Mouse (Mus musculus): ENCODE measurements around the gene Erg28. TPM values are rescaled to one million over a fixed set of nuclear protein-coding genes. Genes with fewer than 3 reads are reported as not detected.
A peak's percentile ranks its signal among the peaks of the same experiment; 100 is the strongest.

The Erg28 gene
- total RNA-seq, 2 experiments from 2014 or later = 52.1 to 53.4 TPM

DNA sequence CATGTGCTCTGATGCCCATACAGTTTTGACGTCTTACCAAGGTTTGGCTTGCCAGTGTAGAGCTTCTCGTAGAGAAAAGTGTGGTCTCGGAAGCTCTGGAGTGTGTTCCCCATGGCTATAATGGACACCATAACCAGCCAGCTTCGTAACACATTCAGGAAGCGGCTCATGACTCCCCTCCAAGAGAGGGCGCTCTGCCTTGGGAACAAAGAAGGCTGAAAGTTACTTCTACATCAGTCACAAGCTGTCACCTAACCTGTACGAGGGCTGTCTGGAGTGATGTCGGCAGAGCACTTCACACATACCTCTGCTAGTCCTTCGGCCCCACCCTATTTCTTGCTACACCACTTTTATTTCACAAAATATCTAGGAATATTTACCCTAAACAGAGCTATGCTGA is 2.3 kb downstream of the Erg28 start:
- no peak for DNase-seq (ENCODE audit: low spot score in 2 of 2)

DNA sequence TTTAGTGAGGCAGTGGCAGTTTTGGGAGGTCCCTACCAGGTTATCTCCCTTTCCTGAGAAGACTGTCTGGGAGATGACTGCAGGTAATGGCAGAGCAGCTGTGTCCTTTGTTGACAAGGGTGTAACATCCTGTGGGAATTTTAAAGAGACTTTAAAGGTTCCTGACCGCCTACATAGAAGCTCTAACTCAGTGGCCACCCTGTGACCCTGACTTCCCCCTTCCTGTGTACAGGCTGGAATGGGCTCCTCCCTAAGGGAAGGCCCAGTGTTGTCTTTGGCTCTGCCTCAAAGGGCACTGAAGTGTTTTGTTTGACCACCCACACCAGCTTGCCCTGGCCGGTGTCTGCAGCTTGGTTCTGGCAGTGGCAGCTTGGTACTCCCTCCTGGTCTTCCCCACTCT is 10.8 kb downstream of the Erg28 start:
- no peak for DNase-seq (ENCODE audit: low spot score in 2 of 2)

DNA sequence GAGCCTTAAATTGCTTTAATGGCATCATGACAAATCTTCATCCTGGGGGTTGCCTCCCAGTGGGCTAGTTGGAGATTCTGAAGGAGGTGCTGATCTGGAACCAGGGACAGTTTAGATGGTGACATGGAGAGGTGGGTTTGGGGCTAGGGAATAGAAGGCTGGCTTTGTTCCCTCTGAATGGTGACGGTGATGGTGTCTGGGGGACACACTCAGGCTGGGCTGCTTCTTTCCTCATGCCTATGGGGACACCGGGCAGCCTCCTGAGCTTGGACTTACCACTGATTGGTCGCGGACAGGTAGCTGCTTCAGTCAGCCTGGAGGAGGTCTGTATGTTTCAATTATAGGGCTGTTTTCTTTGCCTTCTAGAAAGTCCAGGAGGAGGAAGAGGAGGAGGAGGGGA is 12.7 kb downstream of the Erg28 start:
- DNase-seq (ENCODE audit: low spot score in 2 of 2) = no peak

DNA sequence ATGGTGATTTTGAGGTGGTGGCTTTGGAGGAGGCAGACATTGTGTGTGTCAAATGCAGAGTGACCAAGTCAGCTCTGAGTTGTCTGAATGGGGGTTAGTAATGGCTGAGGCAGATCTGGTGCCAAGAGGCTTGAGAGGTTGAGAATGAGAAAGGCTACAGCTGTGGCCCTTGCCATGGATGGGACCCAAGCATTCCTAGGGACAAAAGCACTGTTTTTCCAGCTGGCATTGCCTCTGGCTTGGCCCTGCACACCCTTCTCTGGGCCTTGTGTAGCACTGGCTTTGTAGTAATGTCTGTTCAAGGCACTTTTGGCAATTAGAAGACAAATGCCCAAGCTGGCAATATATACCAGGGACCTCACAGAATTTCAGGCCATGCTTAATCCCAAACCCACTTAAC is 13.4 kb downstream of the Erg28 start:
- no peak for DNase-seq (ENCODE audit: low spot score in 2 of 2)

DNA sequence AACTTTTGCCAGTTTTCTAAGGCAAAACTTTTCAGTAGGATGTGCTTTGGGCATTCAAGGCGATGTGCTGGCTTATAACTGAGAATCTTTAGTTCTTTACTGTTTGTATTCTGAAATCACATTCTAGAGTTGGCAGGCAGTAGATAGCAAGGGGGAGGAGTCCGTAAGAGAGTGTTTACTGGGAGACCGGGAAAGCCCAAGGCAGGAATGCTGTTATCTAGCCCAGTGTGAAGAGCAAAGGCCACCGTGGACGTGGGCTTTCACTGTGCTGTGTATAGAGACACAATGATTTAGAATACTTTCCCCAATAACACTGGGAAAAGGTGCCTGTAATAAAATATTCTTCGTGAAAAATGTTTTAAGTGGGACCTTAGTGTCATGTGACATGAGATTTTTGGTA is 14.6 kb downstream of the Erg28 start:
- no peak for DNase-seq (ENCODE audit: low spot score in 2 of 2)

DNA sequence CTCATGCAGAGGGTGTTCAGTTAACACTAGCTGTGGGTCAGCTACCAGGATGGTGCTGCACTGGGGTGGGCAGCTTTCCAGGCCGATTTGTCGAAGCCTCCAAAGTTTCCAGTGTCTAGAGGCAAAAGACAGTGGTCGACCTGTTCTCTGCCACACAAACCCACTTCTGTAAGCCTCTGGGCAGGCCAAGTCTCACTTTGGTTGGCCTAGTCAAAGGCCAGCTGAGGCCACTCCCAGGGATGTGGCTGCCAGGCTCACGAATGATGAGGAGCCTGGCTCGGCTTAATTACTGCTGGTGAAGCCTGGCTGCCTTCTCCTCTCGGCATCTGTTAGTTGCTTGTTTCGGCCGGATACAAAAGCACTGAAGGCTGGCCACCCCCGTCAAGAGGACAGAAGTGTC is 24.3 kb downstream of the Erg28 start:
- no peak for DNase-seq (ENCODE audit: low spot score in 2 of 2)

DNA sequence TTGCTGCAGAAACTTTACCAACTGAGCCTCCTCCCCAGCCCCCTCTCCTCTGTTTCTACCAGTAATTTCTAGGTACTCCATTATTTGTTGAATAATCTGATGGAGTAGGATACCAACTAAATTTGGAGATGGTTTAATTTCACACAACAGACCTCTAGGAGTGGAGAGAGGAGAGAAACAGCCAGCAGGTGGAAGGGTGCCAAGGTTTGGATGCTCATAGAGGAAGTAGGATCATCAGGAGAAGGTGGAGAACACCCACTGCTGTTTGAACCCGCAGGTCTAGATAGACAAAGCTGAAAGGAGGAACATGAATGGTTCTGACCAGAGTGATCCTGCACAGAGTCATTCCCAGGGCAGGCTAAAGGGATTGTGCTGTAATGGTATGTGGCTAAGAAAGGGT is 28.8 kb downstream of the Erg28 start:
- no peak for DNase-seq (ENCODE audit: low spot score in 2 of 2)

DNA sequence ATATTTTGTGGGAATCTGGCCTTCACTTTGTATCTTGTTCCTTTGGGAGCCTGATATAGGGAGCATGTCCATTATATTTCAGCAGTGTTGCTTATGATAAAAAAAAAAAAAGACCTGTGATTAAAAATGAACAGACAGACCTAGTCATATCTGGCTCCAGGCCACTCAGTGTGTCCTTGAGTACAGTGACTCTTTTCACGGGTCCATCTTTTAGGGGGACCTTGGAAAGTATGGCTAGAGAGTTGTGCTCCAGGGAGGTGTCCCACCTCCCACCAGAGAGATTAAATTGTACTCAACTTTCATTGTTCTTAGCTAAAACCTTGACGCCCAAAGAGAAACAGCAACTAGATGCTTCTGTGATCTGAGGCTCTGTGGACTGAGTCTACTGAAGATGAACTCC is 30.3 kb downstream of the Erg28 start:
- DNase-seq (ENCODE audit: low spot score in 2 of 2) = no peak

DNA sequence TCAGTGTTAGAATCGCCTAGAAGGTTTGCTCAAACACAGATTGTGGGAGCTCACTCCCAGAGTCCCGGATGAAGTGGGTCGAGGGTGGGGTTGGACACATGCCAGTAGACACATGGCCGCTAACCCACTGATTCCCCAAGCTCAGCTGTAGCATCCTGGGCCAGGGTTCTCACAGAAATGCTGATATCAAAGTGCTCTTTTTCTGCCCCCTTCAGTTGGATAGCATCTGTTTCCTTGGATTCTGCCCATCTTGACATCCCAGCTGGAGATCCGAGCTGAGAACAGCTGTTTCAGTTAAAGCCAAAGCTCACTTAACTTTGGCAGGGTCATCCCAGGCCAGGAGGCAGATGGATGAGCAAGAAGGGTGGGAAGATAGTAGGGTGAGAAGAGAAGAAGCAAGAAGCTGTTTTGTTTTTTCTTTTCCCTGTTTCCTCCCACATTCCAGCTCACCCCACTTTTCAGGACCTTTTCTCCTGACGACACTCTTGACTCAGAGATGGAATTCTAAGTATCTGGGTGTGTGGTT is 31.5 kb downstream of the Erg28 start:
- peak; percentile 20 to 25 for DNase-seq (ENCODE audit: low spot score in 2 of 2)

DNA sequence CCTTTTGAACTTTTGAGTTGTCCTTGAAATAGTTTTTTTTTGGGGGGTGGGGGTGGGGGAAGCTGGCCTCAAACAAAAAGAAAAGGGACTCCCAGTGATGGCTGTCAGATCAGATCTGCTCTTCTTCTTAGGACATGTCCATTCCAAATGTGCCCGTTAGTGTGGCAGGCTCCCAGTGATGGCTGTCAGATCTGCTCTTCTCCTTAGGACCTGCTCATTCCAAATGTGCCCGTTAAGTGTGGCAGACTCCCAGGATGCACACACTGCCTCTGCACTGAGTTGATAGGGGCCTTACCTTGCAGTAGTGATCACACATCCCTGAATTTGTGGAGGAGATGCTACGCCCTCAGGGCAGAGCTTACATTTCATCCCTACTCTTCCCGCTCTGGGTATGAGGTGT is 32.2 kb downstream of the Erg28 start:
- no peak for DNase-seq (ENCODE audit: low spot score in 2 of 2)

DNA sequence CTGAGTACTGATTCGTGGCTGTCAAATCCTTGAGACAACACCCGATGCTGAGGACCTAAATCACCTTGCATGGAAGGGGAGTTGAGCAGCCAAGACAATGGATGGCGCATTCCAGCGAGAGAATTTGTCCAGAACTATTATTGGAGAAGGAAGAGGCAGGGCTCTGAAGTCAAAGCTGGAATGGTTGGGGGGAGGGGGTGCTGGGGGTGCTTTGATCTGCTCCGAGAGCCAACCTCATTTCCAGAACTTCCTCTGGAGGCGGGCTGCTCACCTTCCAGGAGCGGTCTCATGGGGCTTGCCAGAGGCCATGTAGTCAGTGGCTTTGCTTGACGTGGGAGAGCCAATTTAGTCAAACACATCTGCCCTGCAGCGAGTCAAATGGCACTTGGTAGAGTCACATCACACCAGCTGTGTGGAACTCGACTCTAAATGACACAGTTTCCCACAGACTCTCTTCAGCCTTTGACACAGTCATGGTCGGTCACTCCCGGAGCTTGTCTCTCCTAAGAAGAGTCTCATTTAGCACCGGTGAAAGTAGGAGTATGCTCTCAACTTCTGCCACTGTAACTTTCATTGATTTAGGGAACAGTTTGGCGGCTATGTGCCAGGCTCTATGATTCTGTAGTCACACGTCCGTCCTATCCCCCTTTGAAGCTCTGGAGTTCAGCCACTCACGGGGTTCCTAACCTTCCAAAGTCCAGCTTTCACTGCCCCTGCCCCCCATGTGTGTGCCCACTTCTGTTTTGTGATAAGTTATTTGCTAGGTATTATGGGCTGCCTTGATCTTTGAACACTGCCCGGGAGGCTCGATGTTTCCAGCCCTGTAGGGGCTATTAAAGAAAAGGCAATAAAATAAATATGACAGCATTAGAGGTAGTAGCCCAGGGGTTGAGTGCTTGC is 39.2 kb downstream of the Erg28 start:
- no peak for DNase-seq (ENCODE audit: low spot score in 2 of 2)

DNA sequence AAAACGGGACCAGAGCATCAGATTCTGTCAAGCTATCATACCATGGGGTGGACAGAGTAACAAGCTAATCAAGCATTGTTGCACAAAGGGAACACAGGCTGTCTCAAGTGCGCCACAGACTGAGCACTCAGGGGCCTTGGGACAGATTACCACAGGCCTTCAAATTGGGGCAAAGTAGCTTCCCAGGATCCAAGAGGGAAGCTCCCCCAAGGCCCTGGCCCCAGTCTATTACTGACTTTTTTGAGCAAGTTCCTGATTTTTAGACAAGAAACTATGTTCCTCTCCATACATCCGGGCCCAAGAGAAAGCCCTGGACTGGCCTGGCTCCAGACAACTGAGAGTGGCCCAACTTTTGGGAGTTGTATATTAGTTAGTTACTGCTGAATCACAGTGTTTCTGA is 42.7 kb downstream of the Erg28 start:
- no peak for DNase-seq (ENCODE audit: low spot score in 2 of 2)

DNA sequence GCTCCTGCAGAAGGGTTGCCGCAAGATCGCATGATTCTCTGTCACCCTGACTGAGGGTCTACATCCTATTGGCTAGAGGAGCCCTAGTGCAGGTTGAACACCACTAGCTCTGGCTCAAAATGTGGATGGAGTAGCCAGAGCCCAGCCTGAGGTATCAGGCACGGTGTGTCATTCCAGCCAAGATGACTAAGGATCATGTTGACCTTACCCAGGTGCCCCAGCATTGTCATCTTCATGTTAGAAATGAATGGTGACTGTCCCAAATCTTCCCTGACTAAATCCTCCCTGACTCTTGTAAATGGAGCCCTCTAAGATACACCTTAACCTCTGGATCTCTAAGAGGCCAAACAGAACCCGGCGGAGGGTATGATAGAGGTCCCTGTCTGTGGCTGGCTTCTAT is 44.6 kb downstream of the Erg28 start:
- no peak for DNase-seq (ENCODE audit: low spot score in 2 of 2)

DNA sequence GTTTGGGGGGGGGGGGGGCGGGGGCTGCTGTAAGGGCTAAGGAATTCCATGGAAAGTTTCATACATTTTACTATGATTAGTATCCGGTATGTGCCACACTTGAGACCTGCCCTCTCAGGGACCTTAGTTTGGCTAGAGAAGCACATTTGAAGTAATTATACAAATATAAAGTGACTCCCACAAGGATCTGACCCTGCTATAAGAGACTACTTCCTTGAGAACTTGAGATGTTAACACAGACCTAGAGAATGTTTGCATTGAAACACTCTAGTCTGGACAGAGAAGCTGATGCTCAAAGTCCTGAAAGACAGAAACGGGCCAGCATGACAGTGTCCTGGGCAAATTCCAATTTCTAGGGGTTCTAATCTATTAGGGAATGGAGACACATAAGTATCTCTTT is 45.4 kb downstream of the Erg28 start:
- DNase-seq (ENCODE audit: low spot score in 2 of 2) = no peak

DNA sequence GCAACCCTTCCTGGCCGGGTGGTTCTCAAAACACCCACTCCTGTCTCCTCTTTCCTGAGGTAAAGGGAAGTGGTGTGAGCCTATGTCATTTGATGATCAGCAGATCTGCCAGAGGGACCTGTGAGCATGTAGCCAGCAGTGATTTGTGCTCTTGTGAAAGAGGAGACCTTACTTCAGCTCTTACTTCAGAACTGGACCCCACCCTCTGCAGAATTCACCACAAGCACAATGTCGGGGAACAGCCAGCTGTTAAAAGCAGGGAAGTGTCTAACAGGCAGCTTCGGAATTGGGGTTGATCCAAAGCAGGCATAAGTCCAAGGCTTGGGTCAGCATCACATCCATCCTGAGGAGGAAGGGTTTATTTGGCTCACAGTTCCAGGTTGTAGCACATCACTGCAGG is 53.0 kb downstream of the Erg28 start:
- no peak for DNase-seq (ENCODE audit: low spot score in 2 of 2)

DNA sequence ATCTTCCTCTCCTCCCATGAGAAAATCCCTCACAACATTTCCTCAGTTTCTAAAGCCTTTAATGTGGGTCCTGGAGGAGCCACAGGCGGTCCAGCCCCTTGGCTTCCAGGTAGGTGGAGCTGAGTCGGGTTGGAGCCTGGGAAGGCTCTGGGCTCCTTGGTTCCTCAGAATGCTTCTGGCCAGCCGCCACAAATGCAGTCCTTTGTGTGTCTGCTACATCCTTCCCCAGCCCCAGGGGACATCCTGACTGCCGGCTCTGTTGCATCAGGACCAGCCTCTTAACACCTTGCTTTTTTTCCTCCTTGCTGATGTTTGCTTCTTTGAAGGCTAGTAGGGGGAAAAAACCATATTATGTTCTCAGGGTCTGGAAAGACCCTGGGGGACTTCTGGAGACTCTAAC is 56.6 kb downstream of the Erg28 start:
- no peak for DNase-seq (ENCODE audit: low spot score in 2 of 2)

DNA sequence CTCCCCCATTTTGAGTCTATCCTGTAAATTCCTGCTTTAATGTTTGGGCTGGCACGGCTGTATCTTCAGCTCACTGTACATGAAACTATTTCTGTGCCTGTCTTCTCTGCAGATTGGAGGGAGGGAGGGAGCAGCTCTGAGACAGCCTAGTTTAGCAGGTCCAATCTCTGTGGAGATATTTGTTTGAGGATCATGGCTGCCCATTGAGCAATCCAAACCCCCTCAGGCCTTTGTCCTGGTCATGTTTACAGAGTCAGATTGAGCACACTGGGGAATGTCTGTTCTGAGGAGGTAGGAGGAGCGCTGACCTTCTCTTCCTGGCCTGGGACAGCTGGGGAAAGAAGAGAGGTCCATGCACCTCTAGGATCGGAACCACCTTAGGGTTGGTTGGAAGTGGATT is 58.1 kb downstream of the Erg28 start:
- no peak for DNase-seq (ENCODE audit: low spot score in 2 of 2)

Other genes with a start within 250 kb of the Erg28 start
- 10 to 100 TPM; 74.8 to 77.6 TPM for gene Jdp2, start 225.5 kb downstream of the Erg28 start, total RNA-seq (2021)
- gene Batf, start 137.9 kb downstream of the Erg28 start, total RNA-seq (2021) = under 1 TPM; 0.40 to 0.73 TPM
- gene Flvcr2, start 78.0 kb downstream of the Erg28 start, total RNA-seq (2021) = 1 to 10 TPM; 1.3 to 2.3 TPM
- 10 to 100 TPM; 45.0 to 45.2 TPM for gene Ttll5, start 109 bp upstream of the Erg28 start, total RNA-seq (2021)

Data from left cerebral cortex, adult 18-20 months (tissue).